Mouse (Mus musculus): ENCODE data around the gene Arl1. TPM values are rescaled to one million over a fixed set of nuclear protein-coding genes. Genes with fewer than 3 reads are reported as not detected.

The Arl1 gene
- polyA plus RNA-seq (2012; rRNA removed): 23.2 and 33.6 TPM in 2 replicates

DNA sequence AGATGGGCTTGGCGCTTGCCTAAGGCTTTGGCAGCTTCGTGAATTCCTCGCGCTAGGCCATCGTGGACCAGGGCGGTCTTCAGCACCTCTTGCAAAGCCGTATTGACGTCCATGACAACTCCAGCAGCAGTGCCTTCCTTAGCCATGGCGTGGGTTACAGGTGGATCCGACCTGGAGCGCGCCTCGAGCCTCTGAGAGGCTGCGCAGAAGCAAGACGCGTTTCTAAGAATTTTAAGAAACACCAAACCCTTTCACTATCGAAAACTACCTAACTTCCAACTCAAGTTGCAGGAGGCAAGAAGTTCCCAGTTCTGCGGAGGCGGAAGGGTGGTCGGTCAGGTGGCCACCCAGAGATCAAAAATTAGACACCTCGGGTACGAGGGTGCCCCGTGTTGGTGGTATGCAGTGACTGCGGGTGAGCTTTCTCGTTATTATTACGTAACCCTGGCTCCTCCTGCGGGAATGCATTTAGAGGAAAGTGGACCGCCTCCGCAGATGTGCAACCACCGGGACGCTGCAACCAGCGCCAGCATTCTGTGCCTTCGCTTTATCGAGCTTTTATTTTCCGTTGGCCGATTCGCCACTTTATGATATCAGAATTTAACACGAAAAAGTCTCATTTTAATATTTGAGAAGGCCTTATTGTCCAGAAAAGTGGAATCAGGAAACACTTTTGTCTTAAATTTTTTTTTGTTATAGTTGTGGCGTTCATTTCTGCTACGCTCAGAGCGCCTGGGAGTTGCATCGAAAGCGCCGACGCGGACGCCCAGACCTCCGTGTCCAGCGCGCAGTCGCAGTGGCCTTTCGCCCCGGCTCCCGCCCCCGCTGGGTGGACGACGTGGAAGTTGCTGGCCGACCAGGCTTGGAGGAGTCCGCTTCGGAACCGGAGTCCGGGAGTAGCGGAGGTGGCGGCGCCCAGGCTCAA lies at the start of gene Arl1:
Gene Arl1, plus strand, starts transcription at position 288 of the 925 bp plus-strand sequence.
- DNase-seq: peak; percentile 95
- Histone ChIP-seq H3K27me3 (replicated peaks; ENCODE audit: control insufficient read depth, insufficient read depth, low read length) (no peaks in the 10 kb centered on the region), H3K4me1 (ENCODE audit: control insufficient read depth, insufficient read depth, low read length) (peaks cover 4% of the 10 kb centered on the region), H3K4me3 (ENCODE audit: insufficient read depth, low read depth, low read length) (peak within 1 kb of the TSS; percentile 85), H3K36me3 (ENCODE audit: control insufficient read depth, insufficient read depth, low read length) (no peaks in the 10 kb centered on the region), H3K27ac (ENCODE audit: insufficient read depth, low read depth, low read length) (peak within 1 kb of the TSS; percentile 94)
- TF ChIP-seq POLR2A (IDR thresholded peaks at IDR 0.05; ENCODE audit: low read depth, low read length) (peak; percentile 52), CTCF (conservative IDR thresholded peaks at IDR 0.05; ENCODE audit: insufficient read depth, insufficient read length, low read depth, low read length) (0 out of 2 replicates have a peak, but pooled peaks have one; percentile 13)
- WGBS: under 1% methylated on average over 65 of the region's 65 CpGs

GRCm38 (mm10) chr10:88682904-88683563 lies 47.6 kb upstream of the Arl1 start:
- no peaks in the 10 kb centered on the region for H3K4me1 ChIP-seq (ENCODE audit: control insufficient read depth, insufficient read depth, low read length)
- TF ChIP-seq CTCF (conservative IDR thresholded peaks at IDR 0.05; ENCODE audit: insufficient read depth, insufficient read length, low read depth, low read length) (no peak), POLR2A (IDR thresholded peaks at IDR 0.05; ENCODE audit: low read depth, low read length) (no peak)
- H3K27ac ChIP-seq (ENCODE audit: insufficient read depth, low read depth, low read length): no peak overlapping the region
- DNase-seq: no peak
- no peak overlapping the region for H3K4me3 ChIP-seq (ENCODE audit: insufficient read depth, low read depth, low read length)
- 63% methylated on average over 4 of the region's 4 CpGs for WGBS
- no peaks in the 10 kb centered on the region for H3K36me3 ChIP-seq (ENCODE audit: control insufficient read depth, insufficient read depth, low read length)
- H3K27me3 ChIP-seq (replicated peaks; ENCODE audit: control insufficient read depth, insufficient read depth, low read length): no peaks in the 10 kb centered on the region

GRCm38 (mm10) chr10:88684925-88685324 lies 45.7 kb upstream of the Arl1 start, which contains the start of gene Spic:
Gene Spic (minus strand): TSS chr10:88685015.
- no peak for DNase-seq
- no peak for TF ChIP-seq POLR2A (IDR thresholded peaks at IDR 0.05; ENCODE audit: low read depth, low read length)
- no peak for TF ChIP-seq CTCF (conservative IDR thresholded peaks at IDR 0.05; ENCODE audit: insufficient read depth, insufficient read length, low read depth, low read length)
- 65% methylated on average over 5 of the region's 5 CpGs for WGBS
- H3K36me3 ChIP-seq (ENCODE audit: control insufficient read depth, insufficient read depth, low read length): no peaks in the 10 kb centered on the region
- no peaks in the 10 kb centered on the region for H3K27me3 ChIP-seq (replicated peaks; ENCODE audit: control insufficient read depth, insufficient read depth, low read length)
- H3K27ac ChIP-seq (ENCODE audit: insufficient read depth, low read depth, low read length): no peak within 1 kb of the TSS
- no peak within 1 kb of the TSS for H3K4me3 ChIP-seq (ENCODE audit: insufficient read depth, low read depth, low read length)
- no peaks in the 10 kb centered on the region for H3K4me1 ChIP-seq (ENCODE audit: control insufficient read depth, insufficient read depth, low read length)

DNA sequence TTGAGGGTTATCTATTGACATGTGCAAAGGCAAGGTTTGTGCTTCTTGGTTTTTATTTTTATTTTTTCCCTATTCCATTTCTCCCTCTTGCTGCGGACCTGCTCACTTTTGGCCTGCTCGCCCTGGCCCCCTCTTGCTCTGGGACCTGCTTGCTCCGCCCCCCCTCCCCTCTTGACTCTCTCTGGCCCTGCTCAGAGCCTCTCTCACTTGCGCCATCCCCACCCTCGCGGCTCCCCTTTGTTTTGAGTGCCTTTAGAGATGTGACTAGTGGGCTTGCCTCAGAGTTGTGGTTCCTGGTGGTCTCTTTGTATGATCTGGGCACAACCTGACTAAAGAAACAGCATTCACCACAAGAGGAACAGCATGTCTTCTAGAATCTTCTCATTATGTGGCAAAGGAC lies 29.7 kb upstream of the Arl1 start:
- no peak for DNase-seq
- no peaks in the 10 kb centered on the region for H3K36me3 ChIP-seq (ENCODE audit: control insufficient read depth, insufficient read depth, low read length)
- H3K4me1 ChIP-seq (ENCODE audit: control insufficient read depth, insufficient read depth, low read length): no peaks in the 10 kb centered on the region
- no peak overlapping the region for H3K27ac ChIP-seq (ENCODE audit: insufficient read depth, low read depth, low read length)
- WGBS: 78% methylated on average over 6 of the region's 6 CpGs
- TF ChIP-seq POLR2A (IDR thresholded peaks at IDR 0.05; ENCODE audit: low read depth, low read length) (no peak), CTCF (conservative IDR thresholded peaks at IDR 0.05; ENCODE audit: insufficient read depth, insufficient read length, low read depth, low read length) (no peak)
- H3K4me3 ChIP-seq (ENCODE audit: insufficient read depth, low read depth, low read length): no peak overlapping the region
- H3K27me3 ChIP-seq (replicated peaks; ENCODE audit: control insufficient read depth, insufficient read depth, low read length): no peaks in the 10 kb centered on the region

DNA sequence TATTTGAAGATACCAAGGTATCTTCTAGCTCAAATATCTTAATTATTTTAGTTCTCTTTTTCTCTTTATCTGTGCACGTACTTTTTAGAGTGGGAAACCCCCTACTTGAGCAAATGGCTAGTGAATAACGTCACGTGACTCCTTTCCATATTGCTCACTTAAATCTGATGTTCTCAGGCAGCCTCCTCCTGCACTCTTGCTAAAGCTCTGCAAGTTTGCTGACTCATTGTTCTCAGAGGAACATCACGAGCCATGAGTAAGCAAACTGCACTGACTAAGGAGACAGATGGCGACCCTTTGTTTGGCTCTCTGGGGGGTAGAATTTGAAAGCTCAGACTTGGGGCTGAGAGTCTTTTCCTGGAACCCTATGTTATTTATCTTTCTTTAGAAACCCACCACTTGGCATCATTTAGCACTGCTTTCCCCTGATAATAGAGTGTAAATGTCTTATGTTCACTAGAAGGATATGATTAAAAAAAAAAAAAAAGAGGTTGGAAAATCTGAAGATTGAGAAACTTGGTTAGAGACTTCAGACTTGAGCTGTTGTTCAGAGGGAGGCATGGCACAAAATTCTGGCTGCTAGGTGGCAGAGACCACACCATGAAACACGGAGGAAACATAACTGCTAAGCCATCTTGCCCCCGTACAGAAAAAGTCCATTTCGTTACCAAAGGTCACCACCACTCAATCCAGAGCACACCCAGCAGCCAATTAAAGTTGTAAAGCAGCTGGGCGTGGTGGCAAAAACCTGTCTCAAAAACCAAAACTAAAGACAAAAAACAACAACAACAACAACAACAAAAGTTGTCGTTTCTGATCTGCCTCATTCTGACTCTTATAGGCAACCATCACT lies 21.8 kb upstream of the Arl1 start:
- TF ChIP-seq CTCF (conservative IDR thresholded peaks at IDR 0.05; ENCODE audit: insufficient read depth, insufficient read length, low read depth, low read length) (no peak), POLR2A (IDR thresholded peaks at IDR 0.05; ENCODE audit: low read depth, low read length) (no peak)
- Histone ChIP-seq H3K36me3 (ENCODE audit: control insufficient read depth, insufficient read depth, low read length) (no peaks in the 10 kb centered on the region), H3K4me3 (ENCODE audit: insufficient read depth, low read depth, low read length) (no peak overlapping the region), H3K4me1 (ENCODE audit: control insufficient read depth, insufficient read depth, low read length) (no peaks in the 10 kb centered on the region), H3K27me3 (replicated peaks; ENCODE audit: control insufficient read depth, insufficient read depth, low read length) (no peaks in the 10 kb centered on the region), H3K27ac (ENCODE audit: insufficient read depth, low read depth, low read length) (no peak overlapping the region)
- DNase-seq: no peak
- WGBS: 61% methylated on average over 10 of the region's 10 CpGs

DNA sequence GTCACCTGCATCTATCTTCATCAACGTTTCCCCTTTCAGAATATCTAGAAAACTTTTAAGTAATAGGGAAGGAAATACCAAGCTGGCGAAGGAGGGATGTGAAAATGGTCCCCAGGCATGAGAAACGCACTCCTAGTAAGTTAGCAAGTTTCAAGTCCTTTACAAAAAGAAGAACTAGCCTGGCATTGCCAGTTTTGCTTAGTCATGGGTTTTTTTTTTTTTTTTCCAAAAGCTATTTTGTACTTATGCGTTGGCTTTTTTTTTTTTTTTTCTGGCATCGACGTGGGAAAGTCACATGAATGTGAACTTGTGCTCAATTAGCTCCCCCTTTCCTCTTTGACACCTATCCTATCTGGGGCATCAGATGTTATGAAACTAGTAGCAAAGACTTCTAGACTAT lies 18.3 kb upstream of the Arl1 start:
- no peak overlapping the region for H3K4me3 ChIP-seq (ENCODE audit: insufficient read depth, low read depth, low read length)
- H3K27ac ChIP-seq (ENCODE audit: insufficient read depth, low read depth, low read length): no peak overlapping the region
- DNase-seq: peak; percentile 17
- no peaks in the 10 kb centered on the region for H3K36me3 ChIP-seq (ENCODE audit: control insufficient read depth, insufficient read depth, low read length)
- TF ChIP-seq CTCF (conservative IDR thresholded peaks at IDR 0.05; ENCODE audit: insufficient read depth, insufficient read length, low read depth, low read length): no peak
- TF ChIP-seq POLR2A (IDR thresholded peaks at IDR 0.05; ENCODE audit: low read depth, low read length): no peak
- WGBS: 58% methylated on average over 6 of the region's 6 CpGs
- H3K27me3 ChIP-seq (replicated peaks; ENCODE audit: control insufficient read depth, insufficient read depth, low read length): no peaks in the 10 kb centered on the region
- no peaks in the 10 kb centered on the region for H3K4me1 ChIP-seq (ENCODE audit: control insufficient read depth, insufficient read depth, low read length)

Measured in kidney, adult 2 months (tissue).